Mouse (Mus musculus) myocyte (in vitro differentiated cells): ENCODE measurements around the gene Gm3739. TPM values are rescaled to one million over a fixed set of nuclear protein-coding genes. Genes with fewer than 3 reads are reported as not detected.
"Not testable (repeated sequence)": the region's sequence is repeated elsewhere in the genome, so short reads cannot be mapped to it uniquely, and the experiment has no call there.

ENCODE experiments used
- H3K27me3 ChIP-seq: one replicate; pipeline ENCODE4 v1.6.1; 2011; ENCODE audit not compliant: control insufficient read depth, insufficient read depth, insufficient read length
- H3K36me3 ChIP-seq: one replicate; pipeline ENCODE4 v1.6.1; 2011; ENCODE audit not compliant: control insufficient read depth, insufficient read depth
- H3K4me2 ChIP-seq: one replicate; pipeline ENCODE4 v1.6.1; 2011; ENCODE audit warnings: low read depth, control low read depth
- H3K4me3 ChIP-seq: one replicate; pipeline ENCODE4 v1.5.1; 2011; ENCODE audit warnings: mild to moderate bottlenecking, control low read depth, moderate library complexity
- H3K79me2 ChIP-seq: one replicate; pipeline ENCODE4 v1.6.1; 2011; ENCODE audit not compliant: control insufficient read depth, insufficient read depth
- H3ac ChIP-seq: one replicate; pipeline ENCODE4 v1.6.1; 2011; ENCODE audit not compliant: control insufficient read depth, insufficient read length
- polyA plus RNA-seq: library from polyadenylated mRNA; unstranded; fragments of >200 nt; fragmentation: generic; extraction: Trizol; gene quantifications from one replicate; pipeline ENCODE4 v1.2.1, GENCODE M21; 2012; ENCODE audit warnings: missing spikeins

The Gm3739 gene
- not detected for polyA plus RNA-seq

DNA sequence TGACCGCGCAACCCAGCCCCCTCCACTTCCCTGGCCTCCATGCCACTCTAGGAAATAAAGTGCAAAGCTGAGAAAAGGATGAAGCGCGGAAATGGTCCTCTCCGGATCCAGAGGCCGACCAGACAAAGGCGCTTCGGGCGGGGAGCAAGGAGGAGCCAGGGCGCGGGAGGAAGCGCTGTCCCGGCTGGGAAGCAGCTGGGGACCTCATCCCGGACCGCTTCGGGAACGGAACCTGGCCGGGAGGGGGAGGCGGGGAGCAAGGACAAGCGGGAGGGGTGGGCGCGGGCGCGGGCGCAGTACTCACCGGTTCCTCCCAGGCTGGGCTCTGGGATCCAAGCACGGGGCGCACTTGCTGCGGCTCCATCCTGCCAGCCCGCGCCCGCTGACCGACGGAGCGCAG lies at the start of gene Gm3739:
Gene Gm3739, minus strand, starts transcription at position 389 of the 400 bp plus-strand sequence.
- H3K4me2 ChIP-seq, H3K79me2 ChIP-seq, H3K36me3 ChIP-seq, H3ac ChIP-seq, H3K27me3 ChIP-seq, H3K4me3 ChIP-seq: not testable (repeated sequence)

DNA sequence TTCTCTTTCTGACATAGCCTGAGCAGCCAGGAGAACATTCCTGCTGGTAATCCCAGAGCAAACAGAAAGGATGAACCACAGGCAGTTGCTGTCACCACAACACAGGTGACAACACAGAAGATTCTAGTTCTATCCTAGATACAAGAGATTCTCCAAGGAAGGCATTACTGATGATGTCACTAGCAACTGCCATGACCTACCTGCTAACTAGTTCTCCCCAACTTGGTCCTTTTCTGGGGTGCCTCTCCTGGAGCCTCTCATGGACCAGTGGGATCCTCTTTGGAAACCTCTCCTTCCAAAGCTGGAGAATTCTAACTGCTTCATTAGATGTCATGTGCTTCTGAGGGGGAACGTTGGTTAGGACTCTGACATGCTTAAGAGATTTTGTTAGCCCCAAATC lies 17.4 kb upstream of the Gm3739 start, which contains the start of gene Gm5797:
Gene Gm5797, minus strand, starts transcription at position 101 of the 400 bp plus-strand sequence.
- not testable (repeated sequence) for H3K4me2 ChIP-seq, H3K27me3 ChIP-seq, H3K36me3 ChIP-seq, H3K4me3 ChIP-seq, H3ac ChIP-seq, H3K79me2 ChIP-seq

DNA sequence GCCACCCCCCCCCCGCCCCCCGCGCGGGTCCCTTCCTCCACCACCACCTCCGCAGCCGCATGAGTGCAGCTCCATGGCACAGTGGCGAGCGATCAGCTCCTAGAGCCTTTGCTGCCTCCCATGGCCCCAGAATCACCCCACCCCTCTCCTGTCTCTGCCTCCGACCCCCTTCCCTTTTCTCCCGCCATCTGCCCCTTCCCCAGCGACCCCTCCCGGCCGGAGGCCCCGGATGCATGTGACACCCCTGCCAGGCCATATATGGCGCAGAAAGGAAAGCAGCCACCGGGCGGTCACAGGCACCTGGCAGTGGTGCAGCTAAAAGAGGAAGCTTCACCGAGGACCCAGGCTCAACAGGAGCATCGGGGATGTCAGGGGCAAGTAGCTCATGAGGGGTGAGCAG lies 244 bp upstream of the Gm3739 start:
- not testable (repeated sequence) for H3ac ChIP-seq, H3K27me3 ChIP-seq, H3K4me2 ChIP-seq, H3K4me3 ChIP-seq, H3K79me2 ChIP-seq, H3K36me3 ChIP-seq

DNA sequence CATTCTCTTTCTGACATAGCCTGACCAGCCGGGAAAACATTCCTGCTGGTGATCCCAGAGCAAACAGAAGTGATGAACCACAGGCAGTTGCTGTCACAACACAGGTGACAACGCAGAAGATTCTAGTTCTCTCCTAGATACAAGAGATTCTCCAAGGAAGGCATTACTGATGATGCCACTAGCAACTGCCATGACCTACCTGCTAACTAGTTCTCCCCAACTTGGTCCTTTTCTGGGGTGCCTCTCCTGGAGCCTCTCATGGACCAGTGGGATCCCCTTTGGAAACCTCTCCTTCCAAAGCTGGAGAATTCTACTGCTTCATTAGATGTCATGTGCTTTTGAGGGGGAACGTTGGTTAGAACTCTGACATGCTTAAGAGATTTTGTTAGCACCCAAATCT lies 50.2 kb downstream of the Gm3739 start, which contains the start of gene Gm3727:
Gene Gm3727, minus strand, starts transcription at position 101 of the 400 bp plus-strand sequence.
- H3K27me3 ChIP-seq, H3ac ChIP-seq, H3K4me3 ChIP-seq, H3K79me2 ChIP-seq, H3K4me2 ChIP-seq, H3K36me3 ChIP-seq: not testable (repeated sequence)

Other genes with a start within 250 kb of the Gm3739 start
- gene Gm3696, start 214.4 kb downstream of the Gm3739 start, polyA plus RNA-seq: not detected
- gene Gm6676, start 189.6 kb downstream of the Gm3739 start, polyA plus RNA-seq: not detected
- not detected for gene Gm3512, start 140.5 kb downstream of the Gm3739 start, polyA plus RNA-seq
- not detected for gene Gm16434, start 120.5 kb downstream of the Gm3739 start, polyA plus RNA-seq
- not detected for gene Gm3727, start 50.3 kb downstream of the Gm3739 start, polyA plus RNA-seq
- gene Gm5797, start 17.3 kb upstream of the Gm3739 start, polyA plus RNA-seq: not detected
- not detected for gene Gm8374, start 50.1 kb upstream of the Gm3739 start, polyA plus RNA-seq
- gene Gm3755, start 135.9 kb upstream of the Gm3739 start, polyA plus RNA-seq: not detected
- gene Gm3752, start 168.7 kb upstream of the Gm3739 start, polyA plus RNA-seq: not detected